Mouse (Mus musculus) liver, adult 2 months (tissue): Measurements from ENCODE around the gene Zc3h12a.

Experiments
- CTCF ChIP-seq: fragments of 200-500 bp; IDR thresholded peaks from 2 replicates; pipeline ENCODE4 v1.5.1; 2011; ENCODE audit warnings: low read depth, low read length, control low read depth
- POLR2A ChIP-seq: fragments of 200-500 bp; IDR thresholded peaks from 2 replicates; pipeline ENCODE4 v1.6.1; 2011; ENCODE audit warnings: low read length, control low read depth; ENCODE audit not compliant: insufficient read depth; ENCODE audit errors: extremely low read depth

- TF ChIP-seq POLR2A = no peak
- TF ChIP-seq CTCF = no peak
Measured at GRCm38 (mm10) chr4:125093031-125093430, 34.6 kb downstream of the Zc3h12a start.
